Mouse (Mus musculus) neural tube, embryonic 10.5 days (tissue): ENCODE results near the gene Suv39h1.
"Not testable (repeated sequence)": the region's sequence is repeated elsewhere in the genome, so short reads cannot be mapped to it uniquely, and the experiment has no call there.

Experiments
- DNase-seq: peaks from one replicate; pipeline ENCODE4 v3.0.0-alpha.2; 2017; ENCODE audit warnings: low spot score; ENCODE audit errors: extremely low spot score

Gene Suv39h1

DNA sequence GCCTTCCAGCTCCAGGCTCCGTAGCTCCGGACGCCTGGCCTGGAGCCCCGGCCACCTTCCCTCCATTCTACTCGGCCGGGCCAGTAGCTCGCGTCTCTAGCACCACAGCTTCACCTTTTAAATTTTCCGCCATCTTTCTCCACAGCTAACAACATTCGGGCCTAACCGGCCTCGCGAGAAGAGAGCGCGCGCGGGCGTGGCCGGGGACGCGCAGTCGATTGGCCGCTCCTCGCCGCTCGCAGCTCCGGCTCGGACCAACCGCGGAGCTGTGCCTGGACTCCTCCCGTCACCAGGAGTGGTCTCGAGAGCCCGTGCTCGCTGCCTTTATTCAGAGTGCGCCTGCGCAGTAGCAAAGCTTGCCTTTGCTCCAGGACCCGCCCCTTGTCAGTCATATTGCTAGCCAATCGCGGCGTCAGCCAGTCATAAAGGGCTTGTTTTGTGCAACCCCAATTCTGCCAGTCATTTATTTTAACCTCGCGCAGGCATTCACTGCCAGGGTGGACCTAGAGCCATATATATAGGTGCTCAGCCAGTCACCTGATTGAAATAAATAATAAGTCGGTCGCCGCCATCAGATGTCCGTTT is at the start of gene Suv39h1:
Gene Suv39h1 (minus strand): TSS at position 331 of the 585 bp plus-strand sequence.
- DNase-seq, result peak; percentile 80

- no peak for DNase-seq
Measured at GRCm38 (mm10) chrX:8123821-8124470, 49.4 kb upstream of the Suv39h1 start.

- DNase-seq, result no peak
Measured at GRCm38 (mm10) chrX:8117264-8117663, 42.7 kb upstream of the Suv39h1 start.

- no peak for DNase-seq
Measured at GRCm38 (mm10) chrX:8115275-8115674, 40.7 kb upstream of the Suv39h1 start.

GRCm38 (mm10) chrX:8105019-8105418 is 30.5 kb upstream of the Suv39h1 start:
- no peak for DNase-seq

- DNase-seq, result no peak
Measured at GRCm38 (mm10) chrX:8102213-8102668, 27.7 kb upstream of the Suv39h1 start.

DNA sequence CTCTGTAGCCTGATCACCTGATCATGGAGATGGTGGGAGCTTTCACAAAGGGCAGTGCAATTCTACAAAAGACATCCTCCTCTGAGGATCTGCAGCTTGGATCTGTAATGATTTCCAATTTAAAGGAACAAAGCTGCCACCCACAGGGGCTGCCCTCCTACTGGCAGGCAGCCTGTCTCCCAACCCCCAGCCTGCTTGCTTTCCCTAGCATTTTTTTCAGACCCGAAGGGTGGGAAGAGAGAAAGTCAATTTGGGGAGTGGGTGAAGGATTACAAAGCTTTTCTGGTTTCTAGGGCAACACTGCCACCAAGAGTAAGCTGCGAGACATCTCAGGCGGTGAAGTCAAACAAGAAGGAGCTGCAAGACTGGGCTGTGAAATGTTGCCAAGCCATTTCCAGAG is 26.5 kb upstream of the Suv39h1 start:
- DNase-seq, result peak; percentile 67

DNA sequence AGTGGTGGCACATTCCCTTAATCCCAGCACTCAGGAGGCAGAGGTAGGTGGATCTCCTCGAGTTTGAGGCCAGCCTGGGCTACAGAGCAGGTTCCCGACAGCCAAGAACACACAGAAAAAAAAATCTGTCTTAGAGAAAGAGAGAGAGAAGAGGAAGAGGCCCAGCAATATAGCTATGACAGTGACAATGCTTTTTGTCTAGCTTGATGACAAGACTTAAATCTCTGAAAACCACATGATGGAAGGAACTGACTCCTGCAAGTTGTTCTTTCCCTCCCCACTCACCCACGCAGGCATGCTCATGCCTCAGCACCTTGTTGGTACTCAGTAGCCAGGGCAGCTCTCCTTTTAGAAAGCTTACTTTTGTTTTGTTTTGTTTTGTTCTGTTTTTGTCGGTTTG is 24.9 kb upstream of the Suv39h1 start:
- DNase-seq, result no peak

- peak; percentile 82 for DNase-seq
Measured at GRCm38 (mm10) chrX:8096787-8097242, 22.3 kb upstream of the Suv39h1 start.

GRCm38 (mm10) chrX:8096068-8096786 is 21.7 kb upstream of the Suv39h1 start:
- DNase-seq, result not testable (repeated sequence)

GRCm38 (mm10) chrX:8095546-8095945 is 21.0 kb upstream of the Suv39h1 start:
- DNase-seq, result no peak

DNA sequence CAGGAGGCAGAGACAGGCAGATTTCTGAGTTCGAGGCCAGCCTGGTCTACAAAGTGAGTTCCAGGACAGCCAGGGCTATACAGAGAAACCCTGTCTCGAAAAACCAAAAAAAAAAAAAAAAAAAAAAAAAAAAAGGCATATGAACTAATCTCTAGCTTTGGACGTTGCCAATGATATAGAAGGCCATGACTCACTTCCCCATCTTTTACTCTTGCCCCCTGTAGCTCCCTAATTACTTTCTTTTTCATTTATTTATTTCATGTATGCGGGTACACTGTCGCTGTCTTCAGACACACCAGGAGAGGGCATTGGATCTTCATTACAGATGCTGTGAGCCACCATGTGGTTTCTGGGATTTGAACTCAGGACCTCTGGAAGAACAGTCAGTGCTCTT is 16.4 kb upstream of the Suv39h1 start:
- not testable (repeated sequence) for DNase-seq

DNA sequence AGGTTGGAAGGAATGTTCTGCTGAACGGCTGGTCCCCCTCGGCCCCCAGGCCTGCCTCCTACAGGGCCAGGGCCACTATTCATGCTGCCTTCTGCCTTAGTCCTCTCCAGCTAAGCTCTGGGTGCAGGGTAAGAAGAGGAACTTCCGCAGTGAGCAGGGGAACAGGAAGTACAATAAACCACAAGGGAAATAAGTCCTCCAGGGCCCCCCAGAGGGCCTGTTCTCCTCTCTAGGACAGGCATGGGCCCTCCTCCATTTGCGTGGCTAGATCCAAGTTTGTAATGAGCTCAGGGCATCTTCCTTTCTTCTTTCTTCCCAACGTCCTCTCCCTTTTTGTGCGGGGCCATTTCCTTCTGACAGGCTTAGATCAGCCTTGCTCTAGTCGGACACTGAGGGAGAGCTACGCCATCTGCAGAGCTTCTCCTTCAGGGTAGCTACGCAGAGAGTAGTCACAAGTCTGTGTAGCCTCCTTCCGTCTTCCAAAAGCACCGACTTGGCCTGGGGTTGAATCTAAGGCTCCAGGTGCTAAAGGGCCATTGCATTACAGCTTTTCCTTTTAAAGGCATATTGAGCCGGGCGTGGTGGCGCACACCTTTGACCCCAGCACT is 15.9 kb upstream of the Suv39h1 start, which contains the start of gene Was:
Gene Was (minus strand): TSS at position 153 of the 608 bp plus-strand sequence.
- no peak for DNase-seq

GRCm38 (mm10) chrX:8089746-8090145 is 15.2 kb upstream of the Suv39h1 start:
- no peak for DNase-seq

GRCm38 (mm10) chrX:8085611-8086010 is 11.1 kb upstream of the Suv39h1 start:
- DNase-seq, result no peak

DNA sequence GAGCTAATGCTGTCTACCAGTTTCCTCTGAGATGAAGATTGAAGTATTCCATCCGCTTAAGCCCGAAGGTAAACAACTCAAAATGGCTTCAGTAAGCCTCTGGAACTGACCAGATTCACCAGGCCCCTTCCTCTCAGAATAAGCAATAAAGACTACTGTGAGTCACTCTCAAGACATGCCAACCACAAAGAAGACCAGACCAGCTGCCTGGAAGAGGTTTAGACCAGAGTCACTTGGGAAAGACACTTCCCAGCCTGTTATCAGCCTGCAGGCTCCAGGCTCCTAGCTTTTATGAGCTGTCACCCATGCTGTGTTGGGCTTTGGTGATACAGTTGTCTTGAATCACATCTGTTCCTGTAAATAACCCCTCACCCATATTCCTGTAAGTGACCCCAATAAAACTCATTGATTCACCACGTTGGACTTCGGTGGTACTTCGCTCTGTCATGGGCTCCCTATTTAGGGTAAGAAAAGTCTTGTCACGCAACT is 10.3 kb upstream of the Suv39h1 start:
- DNase-seq, result no peak

GRCm38 (mm10) chrX:8075104-8075503 is 544 bp upstream of the Suv39h1 start:
- no peak for DNase-seq

DNA sequence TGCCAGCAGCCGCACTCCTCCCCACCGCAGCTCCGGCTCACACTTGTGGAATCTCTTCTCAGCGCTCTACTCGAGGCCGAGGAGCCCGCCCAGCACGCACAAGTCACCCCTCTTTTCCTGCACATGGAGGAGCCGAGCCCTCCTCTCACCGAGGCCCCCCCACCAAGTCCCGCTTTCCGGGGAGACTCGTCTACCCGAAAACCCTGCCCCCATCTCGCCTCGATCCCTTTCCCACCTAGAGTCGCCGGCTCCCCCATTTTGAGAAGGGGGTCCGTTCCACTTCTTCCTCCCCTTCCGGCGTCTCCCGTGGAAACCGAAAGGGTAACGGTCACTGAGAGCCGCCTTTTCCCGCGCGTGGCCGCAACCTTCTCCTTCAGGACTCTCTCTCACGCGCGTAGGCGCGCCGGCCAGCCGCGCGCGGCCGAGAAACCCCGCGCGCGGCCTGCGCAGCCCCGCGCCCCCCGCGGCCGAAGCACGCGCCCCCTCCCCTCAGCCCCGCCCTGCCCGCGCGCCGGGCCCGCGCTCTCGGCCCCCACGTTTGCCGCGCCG is 605 bp downstream of the Suv39h1 start:
- DNase-seq, result no peak

GRCm38 (mm10) chrX:8069166-8069565 is 5.4 kb downstream of the Suv39h1 start:
- DNase-seq, result no peak

DNA sequence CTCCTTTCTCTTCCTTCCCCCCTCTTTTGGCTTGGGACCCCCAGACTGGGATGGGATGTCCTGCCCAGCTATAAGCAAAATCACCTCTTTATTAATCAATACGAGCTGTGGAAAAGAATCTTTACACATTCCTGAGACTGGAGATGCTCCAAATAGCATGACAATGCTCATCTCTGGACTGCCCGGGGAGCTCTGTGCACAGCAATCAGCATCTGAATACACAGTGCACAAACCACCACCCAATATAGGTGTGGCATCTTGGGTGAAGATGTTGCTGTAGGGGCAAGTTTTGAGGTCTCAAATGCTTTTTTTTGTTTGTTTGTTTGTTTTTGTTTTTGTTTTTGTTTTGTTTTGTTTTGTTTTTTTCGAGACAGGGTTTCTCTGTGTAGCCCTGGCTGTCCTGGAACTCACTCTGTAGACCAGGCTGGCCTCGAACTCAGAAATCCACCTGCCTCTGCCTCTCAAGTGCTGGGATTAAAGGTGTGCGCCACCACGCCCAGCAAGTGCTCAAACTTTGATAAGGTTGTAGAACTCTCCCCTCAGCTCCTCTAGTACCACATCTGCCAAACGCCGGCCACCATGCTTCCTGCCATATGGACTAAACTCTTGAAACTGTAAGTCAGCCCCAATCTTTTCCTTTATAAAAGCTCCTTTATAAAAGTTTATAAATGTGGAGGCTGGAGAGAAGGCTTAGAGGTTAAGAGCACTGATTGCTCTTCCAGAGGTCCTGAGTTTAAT is 23.3 kb downstream of the Suv39h1 start:
- DNase-seq, result not testable (repeated sequence)

- DNase-seq, result no peak
Measured at GRCm38 (mm10) chrX:8033009-8033408, 41.6 kb downstream of the Suv39h1 start.
